In genomic region chr8:21095950-21096349, GRCm38 (mm10) we compare ENCODE assay signal across 30 mouse cellular contexts. TPM values are rescaled to one million over a fixed set of nuclear protein-coding genes. Genes with fewer than 3 reads are reported as not detected.
"Had no signal": no experiment of that assay in that cellular context is flagged by ENCODE, and none has a peak within 500 bp of the region (broad histone marks: within the 10 kb centered on the region; RNA-seq: fewer than 3 reads in every experiment).

Gene Gm14851, minus strand, starts transcription at chr8:21096050.

RNA-seq across cellular contexts. Expression of gene Gm14851, which starts in this region (rescaled TPM):
- polyA plus RNA-seq: limb, embryonic 10.5 days; limb, embryonic 11.5 days; limb, embryonic 12.5 days; limb, embryonic 13.5 days; limb, embryonic 14.5 days; limb, embryonic 15.5 days; liver, adult 2 months; liver, embryonic 11.5 days; liver, embryonic 12.5 days; liver, embryonic 13.5 days; liver, embryonic 14.5 days; liver, embryonic 15.5 days; liver, embryonic 16.5 days; liver, postnatal 0 days; lung, adult 2 months; lung, embryonic 14.5 days; lung, embryonic 15.5 days; lung, embryonic 16.5 days; lung, postnatal 0 days; macrophage; midbrain, embryonic 10.5 days; midbrain, embryonic 11.5 days; midbrain, embryonic 12.5 days; midbrain, embryonic 13.5 days; midbrain, embryonic 14.5 days; midbrain, embryonic 15.5 days; midbrain, embryonic 16.5 days; midbrain, postnatal 0 days; myocyte; neural tube, embryonic 11.5 days had no signal
